Mouse (Mus musculus) embryonic facial prominence, embryonic 13.5 days (tissue): ENCODE results near the gene Prex1. TPM values are rescaled to one million over a fixed set of nuclear protein-coding genes. Genes with fewer than 3 reads are reported as not detected.

Experiments
- ATAC-seq: fragments of 200-750 bp; cut with Nextera tagmentation; 2 replicates; pipeline ENCODE4 v1.8.0; 2017; ENCODE audit warnings: low read depth; ENCODE audit not compliant: insufficient number of reproducible peaks, insufficient read depth, low FRiP score, low TSS enrichment
- H3K27ac ChIP-seq: fragments of 300-500 bp; sonication (generic); 2 replicates; pipeline ENCODE4 v1.5.1; 2015; ENCODE audit warnings: moderate library complexity, mild to moderate bottlenecking, inconsistent platforms
- H3K27me3 ChIP-seq: fragments of 300-500 bp; sonication (generic); 2 replicates; pipeline ENCODE4 v1.6.1; 2015; ENCODE audit warnings: mild to moderate bottlenecking, inconsistent platforms
- H3K36me3 ChIP-seq: fragments of 300-500 bp; sonication (generic); 2 replicates; pipeline ENCODE4 v1.6.1; 2015; ENCODE audit warnings: mild to moderate bottlenecking, inconsistent platforms
- H3K4me1 ChIP-seq: fragments of 300-500 bp; sonication (generic); 2 replicates; pipeline ENCODE4 v1.6.1; 2015; ENCODE audit warnings: inconsistent platforms
- H3K4me2 ChIP-seq: fragments of 300-500 bp; sonication (generic); 2 replicates; pipeline ENCODE4 v1.6.1; 2015; ENCODE audit warnings: moderate library complexity, mild to moderate bottlenecking, inconsistent platforms
- H3K4me3 ChIP-seq: fragments of 300-500 bp; sonication (generic); 2 replicates; pipeline ENCODE4 v1.5.1; 2015; ENCODE audit warnings: mild to moderate bottlenecking, inconsistent platforms
- H3K9ac ChIP-seq: fragments of 300-500 bp; sonication (generic); 2 replicates; pipeline ENCODE4 v1.6.1; 2015; ENCODE audit warnings: mild to moderate bottlenecking, inconsistent platforms
- H3K9me3 ChIP-seq: fragments of 300-500 bp; sonication (generic); 2 replicates; pipeline ENCODE4 v1.6.1; 2016; ENCODE audit warnings: inconsistent platforms
- WGBS: fragments of 180-500 bp; shearing (Covaris S2); methylation state at CpG from one replicate; pipeline ENCODE4 v1.1.7; 2015; ENCODE audit warnings: mixed read lengths; 5-methylcytosine and 5-hydroxymethylcytosine counted together
- polyA plus RNA-seq: library from polyadenylated mRNA; unstranded; fragments of >200 nt; fragmentation: Nextera tagmentation; extraction: Ambion mirVana; gene quantifications from 2 replicates; pipeline ENCODE4 v1.2.1, GENCODE M21; 2015

The Prex1 gene
- polyA plus RNA-seq, 1 experiment from 2014 or later: 28.4 TPM

GRCm38 (mm10) chr2:166678959-166679759 is 34.5 kb downstream of the Prex1 start:
- Histone ChIP-seq H3K27me3 (no peaks in the 10 kb centered on the region), H3K4me2 (no peak overlapping the region), H3K27ac (no peak overlapping the region), H3K9me3 (no peaks in the 10 kb centered on the region), H3K36me3 (no peaks in the 10 kb centered on the region), H3K9ac (no peak overlapping the region), H3K4me1 (peaks cover 63% of the 10 kb centered on the region), H3K4me3 (no peak overlapping the region)
- WGBS: 31% methylated on average over 13 of the region's 13 CpGs
- no peak for ATAC-seq

GRCm38 (mm10) chr2:166676933-166677332 is 36.7 kb downstream of the Prex1 start:
- ATAC-seq: no peak
- H3K4me1 ChIP-seq: peaks cover 63% of the 10 kb centered on the region

GRCm38 (mm10) chr2:166676498-166676897 is 37.1 kb downstream of the Prex1 start:
- ATAC-seq: no peak
- Histone ChIP-seq H3K27me3 (no peaks in the 10 kb centered on the region), H3K36me3 (no peaks in the 10 kb centered on the region), H3K4me2 (no peak overlapping the region), H3K4me1 (peaks cover 67% of the 10 kb centered on the region), H3K9ac (0 out of 2 replicates have a peak overlapping the region, but pooled peaks have one; percentile 7), H3K9me3 (no peaks in the 10 kb centered on the region), H3K27ac (peak overlapping the region; percentile 71; the same call in 1 of the 2 replicates), H3K4me3 (no peak overlapping the region)
- 68% methylated on average over 14 of the region's 14 CpGs for WGBS

More at GRCm38 (mm10) chr2:166676933-166677332, 36.7 kb downstream of the Prex1 start:
- no peaks in the 10 kb centered on the region for H3K36me3 ChIP-seq
- no peak overlapping the region for H3K4me2 ChIP-seq
- WGBS: 63% methylated on average over 11 of the region's 11 CpGs
- no peak overlapping the region for H3K4me3 ChIP-seq
- no peaks in the 10 kb centered on the region for H3K9me3 ChIP-seq
- 0 out of 2 replicates have a peak overlapping the region, but pooled peaks have one; percentile 7 for H3K9ac ChIP-seq
- peak overlapping the region; percentile 71 for H3K27ac ChIP-seq
- H3K27me3 ChIP-seq: no peaks in the 10 kb centered on the region

- WGBS: 47% methylated on average over 14 of the region's 14 CpGs
- Histone ChIP-seq H3K9ac (no peak overlapping the region), H3K27ac (peak overlapping the region; percentile 39; the same call in 1 of the 2 replicates), H3K9me3 (no peaks in the 10 kb centered on the region), H3K36me3 (no peaks in the 10 kb centered on the region), H3K27me3 (no peaks in the 10 kb centered on the region), H3K4me3 (no peak overlapping the region), H3K4me1 (peaks cover 74% of the 10 kb centered on the region), H3K4me2 (no peak overlapping the region)
- no peak for ATAC-seq
Measured at GRCm38 (mm10) chr2:166675588-166676444, 37.8 kb downstream of the Prex1 start.

- 12% methylated on average over 12 of the region's 12 CpGs for WGBS
- no peak overlapping the region for H3K27ac ChIP-seq
- H3K4me3 ChIP-seq: no peak overlapping the region
Measured at GRCm38 (mm10) chr2:166674693-166675092, 38.9 kb downstream of the Prex1 start.

GRCm38 (mm10) chr2:166673951-166674350 is 39.7 kb downstream of the Prex1 start:
- WGBS: 85% methylated on average over 12 of the region's 12 CpGs
- H3K27ac ChIP-seq: no peak overlapping the region
- peaks cover 65% of the 10 kb centered on the region for H3K4me1 ChIP-seq
- H3K4me2 ChIP-seq: no peak overlapping the region
- H3K9ac ChIP-seq: no peak overlapping the region
- no peak overlapping the region for H3K4me3 ChIP-seq
- H3K36me3 ChIP-seq: no peaks in the 10 kb centered on the region
- no peak for ATAC-seq
- H3K27me3 ChIP-seq: no peaks in the 10 kb centered on the region
- no peaks in the 10 kb centered on the region for H3K9me3 ChIP-seq

More at GRCm38 (mm10) chr2:166674693-166675092, 38.9 kb downstream of the Prex1 start:
- Histone ChIP-seq H3K36me3 (no peaks in the 10 kb centered on the region), H3K4me2 (no peak overlapping the region), H3K27me3 (no peaks in the 10 kb centered on the region), H3K9me3 (no peaks in the 10 kb centered on the region), H3K9ac (no peak overlapping the region), H3K4me1 (peaks cover 69% of the 10 kb centered on the region)
- no peak for ATAC-seq

GRCm38 (mm10) chr2:166672171-166672965 is 41.3 kb downstream of the Prex1 start:
- peaks cover 76% of the 10 kb centered on the region for H3K4me1 ChIP-seq
- H3K4me2 ChIP-seq: no peak overlapping the region
- no peak overlapping the region for H3K4me3 ChIP-seq
- H3K9ac ChIP-seq: no peak overlapping the region
- peak overlapping the region; percentile 62; the same call in 1 of the 2 replicates for H3K27ac ChIP-seq
- H3K36me3 ChIP-seq: no peaks in the 10 kb centered on the region
- no peak for ATAC-seq
- H3K9me3 ChIP-seq: no peaks in the 10 kb centered on the region
- no peaks in the 10 kb centered on the region for H3K27me3 ChIP-seq
- 63% methylated on average over 14 of the region's 14 CpGs for WGBS

- Histone ChIP-seq H3K9me3 (no peaks in the 10 kb centered on the region), H3K36me3 (no peaks in the 10 kb centered on the region), H3K4me3 (no peak overlapping the region), H3K9ac (no peak overlapping the region), H3K4me1 (peaks cover 73% of the 10 kb centered on the region), H3K27ac (peak overlapping the region; percentile 62), H3K4me2 (no peak overlapping the region), H3K27me3 (no peaks in the 10 kb centered on the region)
- ATAC-seq: no peak
- 86% methylated on average over 14 of the region's 14 CpGs for WGBS
Measured at GRCm38 (mm10) chr2:166671614-166672013, 42.0 kb downstream of the Prex1 start.

- ATAC-seq: no peak
- no peaks in the 10 kb centered on the region for H3K9me3 ChIP-seq
- H3K4me1 ChIP-seq: peaks cover 67% of the 10 kb centered on the region
- H3K36me3 ChIP-seq: no peaks in the 10 kb centered on the region
- no peak overlapping the region for H3K4me2 ChIP-seq
- H3K27me3 ChIP-seq: no peaks in the 10 kb centered on the region
- 22% methylated on average over 8 of the region's 8 CpGs for whole genome bisulfite sequencing
- no peak overlapping the region for H3K9ac ChIP-seq
- H3K27ac ChIP-seq: peak overlapping the region; percentile 7; the same call in 1 of the 2 replicates
- H3K4me3 ChIP-seq: no peak overlapping the region
Measured at GRCm38 (mm10) chr2:166671019-166671418, 42.6 kb downstream of the Prex1 start.

- no peak overlapping the region for H3K4me3 ChIP-seq
- WGBS: 85% methylated on average over 9 of the region's 9 CpGs
Measured at GRCm38 (mm10) chr2:166669922-166670321, 43.7 kb downstream of the Prex1 start.

More at GRCm38 (mm10) chr2:166669922-166670321, 43.7 kb downstream of the Prex1 start:
- Histone ChIP-seq H3K9me3 (no peaks in the 10 kb centered on the region), H3K9ac (no peak overlapping the region), H3K27me3 (no peaks in the 10 kb centered on the region), H3K27ac (no peak overlapping the region), H3K4me2 (no peak overlapping the region), H3K4me1 (peaks cover 62% of the 10 kb centered on the region), H3K36me3 (no peaks in the 10 kb centered on the region)
- no peak for ATAC-seq
